Mouse (Mus musculus): ENCODE results near the gene Gtsf1. TPM values are rescaled to one million over a fixed set of nuclear protein-coding genes. Genes with fewer than 3 reads are reported as not detected.
"Not testable (repeated sequence)": the region's sequence is repeated elsewhere in the genome, so short reads cannot be mapped to it uniquely, and the experiment has no call there.

Gene Gtsf1
- polyA plus RNA-seq (2016; fragmentation: Nextera tagmentation; extraction: Ambion mirVana) = not detected in 2 replicates

DNA sequence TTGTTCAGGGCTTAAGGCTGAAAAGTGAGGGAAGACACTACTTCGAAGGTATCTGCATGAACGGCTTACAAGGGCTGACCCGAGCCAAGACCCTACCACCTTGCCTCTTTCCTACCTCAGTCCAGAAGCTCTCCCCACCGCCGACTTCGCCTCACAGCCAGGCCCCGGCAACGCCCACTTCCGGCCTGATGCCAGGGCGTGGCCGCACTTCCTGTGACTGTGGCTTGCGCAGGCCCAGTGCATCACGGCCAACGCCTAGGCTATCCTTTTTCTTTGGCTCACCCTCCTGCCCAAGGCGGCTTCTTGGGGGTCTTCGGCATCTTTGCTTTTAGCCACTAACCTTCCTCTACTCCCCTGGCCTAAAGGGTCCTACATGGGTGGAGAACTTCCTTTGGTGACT lies at the start of gene Gtsf1:
Gtsf1 (minus strand) TSS at position 230 of the 400 bp plus-strand sequence.
- Histone ChIP-seq H3K4me1 (no peaks in the 10 kb centered on the region), H3K9me3 (no peaks in the 10 kb centered on the region), H3K27ac (replicated peaks) (no peak within 1 kb of the TSS), H3K27me3 (replicated peaks; ENCODE audit: low read depth, poor library complexity, severe bottlenecking) (no peaks in the 10 kb centered on the region), H3K4me3 (no peak within 1 kb of the TSS), H3K36me3 (replicated peaks) (no peaks in the 10 kb centered on the region)
- 94% methylated on average over 16 of the region's 16 CpGs for WGBS
- DNase-seq (ENCODE audit: low spot score) = no peak

DNA sequence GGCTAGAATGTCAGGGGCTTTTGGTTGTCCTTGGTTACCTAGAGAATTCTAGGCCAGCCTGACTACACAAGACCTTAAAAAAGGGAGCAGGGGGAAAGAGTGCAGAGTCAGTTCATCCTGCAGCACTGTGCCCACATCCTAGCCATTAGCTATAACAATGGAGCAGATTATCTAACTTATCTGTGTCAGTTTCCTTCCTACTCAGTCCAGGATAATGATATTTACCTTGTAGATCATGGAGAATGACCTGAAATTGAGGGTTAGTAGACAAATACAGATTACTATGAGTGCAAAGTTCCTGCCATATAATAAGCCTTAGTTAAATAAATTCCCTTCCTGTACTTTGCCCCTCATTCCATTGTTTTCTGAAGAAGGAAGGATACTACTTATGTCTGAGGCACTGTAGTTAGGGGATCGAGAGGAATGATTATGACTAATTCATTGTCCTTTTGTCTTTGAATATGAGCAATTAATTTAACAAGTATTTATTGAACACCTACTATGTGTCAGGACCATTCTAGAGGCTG lies 48.9 kb upstream of the Gtsf1 start:
- no peak for DNase-seq (ENCODE audit: low spot score)
- Histone ChIP-seq H3K4me3 (no peak overlapping the region), H3K36me3 (replicated peaks) (no peaks in the 10 kb centered on the region), H3K27ac (replicated peaks) (no peak overlapping the region), H3K4me1 (0 out of 2 replicates have a peak, but pooled peaks cover under 1% of the 10 kb centered on the region), H3K9me3 (no peaks in the 10 kb centered on the region), H3K27me3 (replicated peaks; ENCODE audit: low read depth, poor library complexity, severe bottlenecking) (no peaks in the 10 kb centered on the region)
- WGBS = 76% methylated on average over 1 of the region's 1 CpGs

DNA sequence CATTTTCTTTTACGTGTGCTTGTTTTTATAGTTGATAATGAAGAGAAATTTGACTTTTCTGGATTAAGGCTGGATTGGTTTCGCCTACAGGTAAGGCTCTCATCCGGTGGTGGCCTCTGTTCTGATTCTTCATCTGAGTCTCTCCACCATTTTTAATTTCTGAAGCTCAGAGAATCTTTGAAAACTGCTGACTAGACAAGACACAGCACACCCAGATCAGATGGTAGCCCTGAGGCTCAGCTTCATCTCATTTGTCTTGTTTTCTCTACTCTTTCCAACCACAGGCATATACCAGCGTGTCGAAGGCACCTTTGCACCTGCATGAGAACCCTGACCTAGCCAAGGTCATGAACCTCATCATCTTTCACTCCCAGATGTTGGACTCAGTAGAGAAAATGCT lies 43.5 kb upstream of the Gtsf1 start:
- H3K4me1 ChIP-seq = peaks cover 9% of the 10 kb centered on the region; the same call in 1 of the 2 replicates
- H3K9me3 ChIP-seq = no peaks in the 10 kb centered on the region
- no peaks in the 10 kb centered on the region for H3K36me3 ChIP-seq (replicated peaks)
- WGBS = 77% methylated on average over 5 of the region's 5 CpGs
- H3K27ac ChIP-seq (replicated peaks) = no peak overlapping the region
- no peak for DNase-seq (ENCODE audit: low spot score)
- no peaks in the 10 kb centered on the region for H3K27me3 ChIP-seq (replicated peaks; ENCODE audit: low read depth, poor library complexity, severe bottlenecking)
- no peak overlapping the region for H3K4me3 ChIP-seq

DNA sequence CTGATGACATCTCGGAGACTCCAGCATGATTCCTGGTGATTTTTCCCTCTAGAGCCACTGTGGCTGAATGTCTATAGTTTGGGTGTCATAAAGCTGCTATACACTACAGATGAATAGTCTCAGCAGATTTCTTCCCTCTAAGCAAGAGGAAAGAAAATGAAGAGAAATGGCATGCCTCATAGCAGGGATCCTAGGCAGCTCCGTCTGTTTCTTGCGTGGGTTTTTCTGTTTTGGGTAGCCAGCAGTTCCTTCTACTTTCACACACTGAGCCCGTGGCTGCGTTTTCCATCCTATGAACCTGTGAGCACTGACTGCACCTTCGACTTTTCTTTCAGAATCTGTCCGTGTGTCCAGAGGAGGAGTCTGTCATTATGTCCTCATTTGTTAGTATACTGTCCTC lies 42.9 kb upstream of the Gtsf1 start:
- H3K36me3 ChIP-seq (replicated peaks) = no peaks in the 10 kb centered on the region
- peaks cover 9% of the 10 kb centered on the region; the same call in 1 of the 2 replicates for H3K4me1 ChIP-seq
- H3K4me3 ChIP-seq = no peak overlapping the region
- no peak for DNase-seq (ENCODE audit: low spot score)
- 89% methylated on average over 7 of the region's 7 CpGs for WGBS
- H3K27me3 ChIP-seq (replicated peaks; ENCODE audit: low read depth, poor library complexity, severe bottlenecking) = no peaks in the 10 kb centered on the region
- H3K9me3 ChIP-seq = no peaks in the 10 kb centered on the region
- H3K27ac ChIP-seq (replicated peaks) = no peak overlapping the region

DNA sequence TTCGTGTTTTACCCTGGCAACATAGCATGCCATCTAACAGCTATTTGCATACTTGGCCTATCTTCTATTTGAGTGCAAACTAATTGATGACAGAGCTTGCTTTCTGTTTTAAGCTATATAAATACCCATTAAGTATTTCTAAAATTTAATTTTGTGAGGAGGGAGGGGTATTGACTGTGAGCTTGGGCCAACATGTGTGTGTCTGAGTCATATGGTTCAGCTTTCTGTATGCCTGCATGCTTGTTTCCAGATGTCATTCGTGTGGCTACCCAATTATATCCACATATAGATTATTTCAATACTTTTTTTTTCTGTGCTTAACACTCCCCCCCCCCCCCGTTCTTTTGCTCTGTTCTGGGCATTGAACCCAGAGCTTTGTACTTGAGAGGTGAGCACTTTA lies 42.0 kb upstream of the Gtsf1 start:
- Histone ChIP-seq H3K27me3 (replicated peaks; ENCODE audit: low read depth, poor library complexity, severe bottlenecking) (no peaks in the 10 kb centered on the region), H3K36me3 (replicated peaks) (no peaks in the 10 kb centered on the region), H3K9me3 (no peaks in the 10 kb centered on the region), H3K4me3 (no peak overlapping the region), H3K4me1 (peaks cover 9% of the 10 kb centered on the region; the same call in 1 of the 2 replicates), H3K27ac (replicated peaks) (no peak overlapping the region)
- DNase-seq (ENCODE audit: low spot score) = no peak
- WGBS = 75% methylated on average over 3 of the region's 3 CpGs

DNA sequence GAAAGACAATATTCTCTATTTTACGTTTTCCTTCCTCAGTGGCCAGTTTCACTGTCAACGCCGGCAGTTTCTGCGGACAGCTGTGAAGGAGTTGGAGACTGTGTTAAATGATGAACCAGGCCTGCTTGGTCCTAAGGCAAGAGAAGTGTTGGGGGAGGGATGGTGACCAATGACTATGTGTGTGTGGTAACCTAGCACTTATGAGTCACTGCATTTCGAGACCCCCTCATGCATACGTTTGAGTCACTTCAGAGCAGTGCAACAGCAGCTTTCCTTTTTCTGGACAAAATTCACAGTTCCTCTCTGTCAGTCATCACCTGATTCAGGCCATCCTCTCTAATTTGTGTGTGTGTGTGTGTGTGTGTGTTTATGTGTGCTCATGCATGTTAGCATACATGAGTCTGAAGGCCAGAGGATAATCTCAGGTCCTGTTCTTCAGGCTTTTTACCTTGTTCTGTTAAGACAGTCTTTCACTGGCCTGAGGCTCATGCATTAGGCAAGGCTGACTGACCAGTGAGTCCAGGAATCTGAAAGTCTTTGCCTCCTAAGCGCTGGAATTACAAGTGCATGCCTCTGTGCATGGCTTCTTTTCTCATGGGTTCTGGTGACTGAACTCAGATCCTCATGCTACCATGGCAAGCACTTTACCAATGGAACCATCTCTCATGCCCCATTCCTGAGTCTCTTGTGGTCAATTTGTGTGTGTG lies 41.4 kb upstream of the Gtsf1 start:
- Histone ChIP-seq H3K4me3 (no peak overlapping the region), H3K36me3 (replicated peaks) (no peaks in the 10 kb centered on the region), H3K27ac (replicated peaks) (no peak overlapping the region), H3K9me3 (no peaks in the 10 kb centered on the region), H3K27me3 (replicated peaks; ENCODE audit: low read depth, poor library complexity, severe bottlenecking) (no peaks in the 10 kb centered on the region), H3K4me1 (peaks cover 9% of the 10 kb centered on the region; the same call in 1 of the 2 replicates)
- DNase-seq (ENCODE audit: low spot score) = no peak
- 86% methylated on average over 7 of the region's 7 CpGs for WGBS

DNA sequence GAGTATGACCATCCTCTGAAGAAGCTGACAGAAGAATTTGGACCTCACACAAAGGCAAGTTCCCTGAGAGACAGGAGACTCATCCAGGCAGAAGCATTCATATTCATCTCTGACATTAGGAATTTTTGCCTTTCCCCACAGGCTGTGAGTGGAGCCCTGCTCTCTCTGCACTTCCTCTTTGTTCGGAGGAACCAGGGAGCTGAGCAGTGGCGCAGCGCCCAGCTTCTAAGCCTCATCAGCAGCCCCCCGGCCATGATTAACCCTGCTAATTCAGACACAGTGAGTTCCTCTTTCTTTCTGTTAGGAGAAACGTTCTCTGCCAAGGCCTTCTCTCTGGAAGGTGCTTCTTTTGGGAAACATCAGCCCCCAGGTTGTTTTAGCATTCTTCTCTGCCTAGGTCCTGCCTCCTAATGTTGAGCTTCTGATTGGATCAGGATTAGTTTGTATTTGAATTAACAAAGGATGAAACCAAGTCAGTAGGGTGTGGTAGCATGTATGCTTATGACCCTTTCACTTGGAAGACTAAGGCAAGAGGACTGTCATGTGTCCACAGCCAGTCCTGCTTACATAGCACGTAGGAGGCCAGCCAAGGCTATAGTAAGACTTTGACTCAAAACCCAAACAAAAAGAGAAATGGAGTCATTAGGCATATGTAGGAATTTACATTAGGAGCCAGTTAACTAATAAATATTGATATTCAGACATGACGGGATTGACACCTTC lies 32.4 kb upstream of the Gtsf1 start:
- Histone ChIP-seq H3K9me3 (no peaks in the 10 kb centered on the region), H3K27ac (replicated peaks) (no peak overlapping the region), H3K27me3 (replicated peaks; ENCODE audit: low read depth, poor library complexity, severe bottlenecking) (no peaks in the 10 kb centered on the region), H3K4me3 (no peak overlapping the region), H3K4me1 (no peaks in the 10 kb centered on the region), H3K36me3 (replicated peaks) (no peaks in the 10 kb centered on the region)
- no peak for DNase-seq (ENCODE audit: low spot score)
- 73% methylated on average over 7 of the region's 7 CpGs for WGBS

DNA sequence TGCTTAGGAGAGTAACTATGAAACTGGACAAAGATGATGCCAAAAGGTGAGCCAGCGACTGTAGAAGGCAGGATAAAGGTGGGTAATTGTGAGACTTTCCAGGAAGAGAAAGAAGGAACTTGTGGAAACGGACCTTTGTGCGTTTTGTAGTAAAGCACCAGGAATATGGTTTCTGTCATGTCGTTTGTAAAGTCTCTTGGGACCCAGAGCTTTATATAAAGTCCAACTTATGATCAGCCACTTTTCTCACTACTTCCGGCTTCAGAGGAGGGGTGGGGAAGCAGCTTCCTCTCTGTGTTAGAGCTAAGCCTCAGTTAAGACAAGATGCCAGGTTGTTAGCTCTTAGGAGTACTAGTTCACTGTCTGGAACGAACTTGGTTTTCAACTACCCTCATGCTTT lies 24.2 kb upstream of the Gtsf1 start:
- Histone ChIP-seq H3K36me3 (replicated peaks) (no peaks in the 10 kb centered on the region), H3K27ac (replicated peaks) (no peak overlapping the region), H3K9me3 (no peaks in the 10 kb centered on the region), H3K4me1 (no peaks in the 10 kb centered on the region), H3K4me3 (no peak overlapping the region), H3K27me3 (replicated peaks; ENCODE audit: low read depth, poor library complexity, severe bottlenecking) (no peaks in the 10 kb centered on the region)
- WGBS = 86% methylated on average over 6 of the region's 6 CpGs
- no peak for DNase-seq (ENCODE audit: low spot score)

DNA sequence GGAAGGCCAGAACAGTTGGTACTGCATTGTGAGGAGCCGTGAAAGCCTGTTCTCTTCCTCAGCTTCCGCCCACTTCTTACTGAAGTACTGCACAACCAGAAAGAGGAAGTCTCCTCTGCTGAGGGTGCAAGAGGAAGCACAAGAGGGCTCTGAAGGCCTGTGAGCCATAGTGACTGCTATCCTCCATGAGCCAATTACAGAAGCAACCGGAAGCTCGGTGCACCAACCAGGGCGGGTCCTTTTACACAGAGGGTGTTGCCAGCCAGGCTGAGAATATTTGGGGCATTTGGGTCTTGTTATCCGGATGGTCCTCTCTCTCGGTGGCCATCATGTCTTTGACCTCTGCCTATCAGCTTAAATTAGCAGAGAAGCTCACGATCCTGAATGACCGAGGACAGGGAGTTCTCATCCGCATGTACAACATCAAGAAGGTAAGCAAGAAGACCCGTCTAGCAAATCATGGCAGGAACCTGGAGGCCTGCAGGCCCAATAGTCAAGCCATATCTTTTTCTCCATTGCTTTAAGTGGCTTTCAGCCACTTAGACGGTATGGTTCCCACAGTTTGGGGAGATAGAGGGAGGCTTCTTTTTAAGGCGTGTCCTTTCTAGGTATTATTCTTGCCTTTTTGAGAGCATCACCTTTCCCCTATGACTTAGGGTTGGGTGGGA lies 23.4 kb upstream of the Gtsf1 start, which contains the start of gene Nckap1l:
Nckap1l (plus strand) TSS at position 244 of the 668 bp plus-strand sequence.
- Histone ChIP-seq H3K36me3 (replicated peaks) (no peaks in the 10 kb centered on the region), H3K4me3 (no peak within 1 kb of the TSS), H3K9me3 (no peaks in the 10 kb centered on the region), H3K4me1 (no peaks in the 10 kb centered on the region), H3K27me3 (replicated peaks; ENCODE audit: low read depth, poor library complexity, severe bottlenecking) (no peaks in the 10 kb centered on the region), H3K27ac (replicated peaks) (no peak within 1 kb of the TSS)
- 86% methylated on average over 13 of the region's 13 CpGs for WGBS
- no peak for DNase-seq (ENCODE audit: low spot score)

DNA sequence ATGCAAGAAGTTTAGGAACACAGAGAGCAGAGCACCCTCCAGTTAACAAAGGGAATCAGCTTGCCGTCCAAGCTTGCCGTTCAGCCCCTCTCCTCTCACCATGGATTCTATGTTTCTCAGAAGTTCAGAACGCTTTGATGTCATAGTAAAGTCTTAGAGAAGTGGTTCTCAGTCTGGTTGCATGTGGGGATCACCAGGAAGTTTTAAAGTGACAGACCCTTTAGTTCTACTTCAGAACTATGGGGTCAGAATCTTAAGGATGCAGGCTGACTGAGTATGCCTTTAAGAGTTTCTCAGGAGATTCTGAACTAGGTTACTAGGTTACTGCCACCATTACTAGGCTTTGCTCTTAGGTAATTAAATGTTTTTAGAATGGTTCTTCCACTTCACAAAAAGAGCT lies 18.1 kb upstream of the Gtsf1 start, which contains the start of gene Gtsf2:
Gtsf2 (minus strand) TSS at position 101 of the 400 bp plus-strand sequence.
- no peaks in the 10 kb centered on the region for H3K4me1 ChIP-seq
- no peaks in the 10 kb centered on the region for H3K36me3 ChIP-seq (replicated peaks)
- no peak within 1 kb of the TSS for H3K27ac ChIP-seq (replicated peaks)
- 39% methylated on average over 3 of the region's 3 CpGs for WGBS
- no peaks in the 10 kb centered on the region for H3K27me3 ChIP-seq (replicated peaks; ENCODE audit: low read depth, poor library complexity, severe bottlenecking)
- DNase-seq (ENCODE audit: low spot score) = no peak
- H3K9me3 ChIP-seq = no peaks in the 10 kb centered on the region
- H3K4me3 ChIP-seq = no peak within 1 kb of the TSS

DNA sequence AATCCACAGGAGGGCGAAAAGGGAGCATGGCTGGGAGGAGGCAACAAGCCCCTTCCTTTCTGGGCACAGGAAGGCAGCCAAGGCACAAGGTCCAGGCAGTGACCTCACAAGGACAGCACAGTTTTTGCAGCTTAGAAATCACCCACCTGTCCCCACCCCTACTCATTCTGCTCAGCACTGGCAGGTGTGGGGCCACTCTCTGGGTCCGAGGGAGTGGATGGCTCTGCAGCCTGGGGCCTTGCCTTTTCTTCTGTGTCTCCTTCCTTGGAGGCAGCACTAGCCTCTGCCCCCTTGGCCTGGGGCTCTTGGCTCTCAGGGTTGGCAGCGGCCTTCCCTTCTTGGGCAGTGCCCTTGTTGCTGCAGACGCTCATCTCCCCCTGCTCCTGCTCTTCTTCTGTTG lies 15.7 kb upstream of the Gtsf1 start:
- H3K9me3 ChIP-seq; H3K4me3 ChIP-seq; H3K4me1 ChIP-seq; H3K36me3 ChIP-seq (replicated peaks); H3K27ac ChIP-seq (replicated peaks); DNase-seq (ENCODE audit: low spot score); H3K27me3 ChIP-seq (replicated peaks; ENCODE audit: low read depth, poor library complexity, severe bottlenecking): not testable (repeated sequence)
- WGBS = 78% methylated on average over 4 of the region's 4 CpGs

DNA sequence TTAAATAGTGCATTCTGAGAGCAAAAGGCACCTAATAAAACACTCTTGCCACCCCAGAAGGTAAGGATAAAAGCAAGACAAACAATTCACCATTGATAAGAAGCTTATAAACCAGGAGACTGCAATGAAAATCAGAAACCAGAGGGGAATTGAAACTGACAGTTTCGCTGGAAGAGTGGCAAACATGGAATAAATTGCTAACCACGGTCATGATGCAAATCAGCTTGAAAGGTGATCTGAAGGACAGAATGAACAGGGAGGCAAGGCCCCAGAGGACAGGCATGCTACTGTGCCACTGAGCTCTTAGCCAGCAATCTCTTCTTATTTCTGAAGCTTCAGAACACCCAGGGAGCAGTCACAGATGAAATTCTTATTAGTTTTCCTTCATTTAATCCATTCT lies 3.3 kb downstream of the Gtsf1 start:
- WGBS = 50% methylated on average over 2 of the region's 2 CpGs
- Histone ChIP-seq H3K36me3 (replicated peaks) (no peaks in the 10 kb centered on the region), H3K4me3 (no peak overlapping the region), H3K27me3 (replicated peaks; ENCODE audit: low read depth, poor library complexity, severe bottlenecking) (no peaks in the 10 kb centered on the region), H3K27ac (replicated peaks) (no peak overlapping the region), H3K9me3 (no peaks in the 10 kb centered on the region), H3K4me1 (no peaks in the 10 kb centered on the region)
- no peak for DNase-seq (ENCODE audit: low spot score)
